Mouse (Mus musculus): Measurements from ENCODE around the gene Castor1. TPM values are rescaled to one million over a fixed set of nuclear protein-coding genes. Genes with fewer than 3 reads are reported as not detected.

The Castor1 gene
- polyA plus RNA-seq, 1 experiment from 2014 or later: 4.8 TPM

DNA sequence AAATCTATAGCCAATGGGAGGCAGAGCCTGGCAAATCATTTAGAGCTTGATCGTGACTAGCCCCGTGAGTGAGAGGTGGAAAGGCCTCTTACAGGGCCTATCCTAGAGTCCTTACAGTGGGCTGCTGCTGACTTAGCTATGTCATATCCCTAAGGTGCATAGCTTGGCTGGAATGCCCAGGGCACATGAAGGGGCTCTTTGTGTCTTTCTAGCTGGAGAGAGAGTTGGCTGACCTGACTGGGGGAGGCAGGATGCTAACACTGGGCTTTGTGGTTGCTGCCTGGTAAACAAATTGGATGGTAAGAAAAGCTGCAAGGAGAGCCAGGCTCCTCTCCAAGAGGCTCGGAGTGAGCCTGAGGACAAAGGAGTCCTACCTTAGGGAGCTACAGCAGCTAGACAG, 25.3 kb upstream of the Castor1 start:
- H3K4me1 ChIP-seq: peaks cover 34% of the 10 kb centered on the region

DNA sequence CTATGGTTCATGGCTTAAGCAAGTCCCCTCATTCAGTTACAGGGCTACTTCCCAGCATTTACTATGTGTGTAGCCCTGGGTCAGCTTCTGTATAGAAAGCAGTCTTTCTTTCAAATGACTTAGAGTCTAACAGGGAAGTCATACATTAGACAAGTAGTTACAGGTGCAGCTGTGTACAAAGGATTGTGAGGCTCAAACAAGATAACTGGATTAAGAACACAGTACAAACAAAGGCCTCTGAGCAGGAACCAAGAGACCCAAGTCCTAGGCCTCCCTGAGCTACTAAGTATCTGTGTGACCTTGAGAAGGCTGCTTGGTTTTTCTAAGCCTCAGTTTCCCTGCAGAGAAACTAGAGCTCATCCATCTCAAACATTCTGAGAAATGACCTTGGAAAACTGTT, 24.6 kb upstream of the Castor1 start:
- no peaks in the 10 kb centered on the region for H3K36me3 ChIP-seq

More for the DNA sequence above, 25.3 kb upstream of the Castor1 start:
- Histone ChIP-seq H3K9ac (no peak overlapping the region), H3K4me3 (replicated peaks) (no peak overlapping the region), H3K9me3 (no peaks in the 10 kb centered on the region), H3K36me3 (no peaks in the 10 kb centered on the region), H3K4me2 (0 out of 2 replicates have a peak overlapping the region, but pooled peaks have one; percentile 1), H3K27me3 (replicated peaks) (no peaks in the 10 kb centered on the region), H3K27ac (peak overlapping the region; percentile 69)
- ATAC-seq (ENCODE audit: insufficient read depth, low FRiP score, low read depth): no peak
- 75% methylated on average over 3 of the region's 3 CpGs for WGBS

DNA sequence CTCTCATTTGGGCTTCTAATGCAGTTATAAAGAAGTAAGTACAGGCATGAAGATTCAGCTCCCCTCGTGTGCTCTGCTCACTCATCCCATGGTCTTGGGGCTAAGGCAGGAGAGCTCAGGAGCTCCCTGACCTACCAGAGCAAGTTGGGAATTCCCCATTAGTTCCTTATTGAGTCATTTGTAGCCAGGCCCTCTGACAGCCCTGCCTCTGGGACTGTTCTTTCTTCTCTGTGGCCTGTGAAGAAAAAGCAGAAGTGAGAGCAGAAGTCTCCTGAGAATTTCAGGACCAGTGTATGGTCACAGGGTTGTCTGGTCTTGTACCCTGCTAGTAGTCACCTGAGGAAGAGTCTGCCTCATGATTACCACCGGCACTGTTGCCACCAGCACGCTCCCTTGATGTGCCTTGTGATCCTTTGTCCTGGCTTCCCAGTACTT, 22.4 kb upstream of the Castor1 start:
- Histone ChIP-seq H3K4me1 (peaks cover 20% of the 10 kb centered on the region), H3K4me3 (replicated peaks) (no peak overlapping the region), H3K9ac (no peak overlapping the region), H3K36me3 (no peaks in the 10 kb centered on the region), H3K4me2 (no peak overlapping the region), H3K9me3 (no peaks in the 10 kb centered on the region), H3K27me3 (replicated peaks) (no peaks in the 10 kb centered on the region), H3K27ac (no peak overlapping the region)
- no peak for ATAC-seq (ENCODE audit: insufficient read depth, low FRiP score, low read depth)
- 78% methylated on average over 3 of the region's 3 CpGs for WGBS

More for the DNA sequence above, 24.6 kb upstream of the Castor1 start:
- Histone ChIP-seq H3K4me1 (peaks cover 28% of the 10 kb centered on the region), H3K9ac (no peak overlapping the region), H3K27ac (peak overlapping the region; percentile 69), H3K4me3 (replicated peaks) (no peak overlapping the region), H3K4me2 (no peak overlapping the region), H3K27me3 (replicated peaks) (no peaks in the 10 kb centered on the region), H3K9me3 (no peaks in the 10 kb centered on the region)
- ATAC-seq (ENCODE audit: insufficient read depth, low FRiP score, low read depth): peak; percentile 62

DNA sequence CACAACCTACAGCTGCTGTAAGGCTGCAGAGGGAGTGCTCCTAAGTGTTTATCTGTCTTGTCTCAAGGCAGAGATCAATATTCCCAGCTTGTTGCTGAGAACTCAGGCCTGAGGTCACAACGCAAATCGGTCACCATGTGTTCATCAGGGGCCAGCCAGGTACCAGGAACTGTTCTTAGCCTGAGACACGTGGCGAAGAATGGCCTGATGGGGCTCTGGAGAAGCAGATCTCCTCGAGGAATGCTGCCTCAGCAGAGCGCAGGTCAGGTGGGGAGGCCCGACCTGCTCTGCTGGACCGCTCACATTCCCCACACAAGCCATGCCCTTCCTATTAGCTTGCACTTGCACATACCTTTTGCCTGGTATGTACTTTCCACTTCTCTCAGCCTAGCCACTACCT, 21.4 kb upstream of the Castor1 start:
- Histone ChIP-seq H3K4me1 (peaks cover 17% of the 10 kb centered on the region), H3K4me2 (no peak overlapping the region), H3K4me3 (replicated peaks) (no peak overlapping the region), H3K36me3 (no peaks in the 10 kb centered on the region), H3K9ac (no peak overlapping the region), H3K27ac (no peak overlapping the region), H3K27me3 (replicated peaks) (no peaks in the 10 kb centered on the region), H3K9me3 (no peaks in the 10 kb centered on the region)
- WGBS: 58% methylated on average over 8 of the region's 8 CpGs
- peak; percentile 48; the same call in 1 of the 2 replicates for ATAC-seq (ENCODE audit: insufficient read depth, low FRiP score, low read depth)

DNA sequence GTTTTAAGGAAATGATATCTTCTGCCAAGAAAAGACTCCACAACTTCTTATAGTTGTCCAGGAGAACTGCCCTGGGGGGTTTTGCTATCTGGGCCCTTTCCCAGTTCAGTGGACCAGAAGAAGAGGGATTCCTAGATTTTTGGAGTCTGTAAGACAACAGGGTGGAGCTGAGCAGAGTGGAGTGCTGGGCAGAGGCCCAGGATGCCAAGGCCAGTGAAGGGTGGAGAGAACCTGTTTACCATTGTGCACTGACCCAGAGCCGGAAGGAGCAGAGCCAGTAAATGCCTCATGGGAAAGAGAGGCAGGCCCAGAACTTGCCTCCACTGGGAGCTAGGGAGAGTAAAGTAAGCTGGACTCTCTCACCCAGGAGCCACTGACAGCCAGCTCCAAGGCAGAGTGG, 20.3 kb upstream of the Castor1 start:
- Histone ChIP-seq H3K27me3 (replicated peaks) (no peaks in the 10 kb centered on the region), H3K4me2 (no peak overlapping the region), H3K4me1 (peaks cover 10% of the 10 kb centered on the region; the same call in 1 of the 2 replicates), H3K4me3 (replicated peaks) (no peak overlapping the region), H3K36me3 (no peaks in the 10 kb centered on the region), H3K9me3 (no peaks in the 10 kb centered on the region), H3K9ac (no peak overlapping the region), H3K27ac (0 out of 2 replicates have a peak overlapping the region, but pooled peaks have one; percentile 8)
- WGBS: 78% methylated on average over 1 of the region's 1 CpGs
- ATAC-seq (ENCODE audit: insufficient read depth, low FRiP score, low read depth): no peak

DNA sequence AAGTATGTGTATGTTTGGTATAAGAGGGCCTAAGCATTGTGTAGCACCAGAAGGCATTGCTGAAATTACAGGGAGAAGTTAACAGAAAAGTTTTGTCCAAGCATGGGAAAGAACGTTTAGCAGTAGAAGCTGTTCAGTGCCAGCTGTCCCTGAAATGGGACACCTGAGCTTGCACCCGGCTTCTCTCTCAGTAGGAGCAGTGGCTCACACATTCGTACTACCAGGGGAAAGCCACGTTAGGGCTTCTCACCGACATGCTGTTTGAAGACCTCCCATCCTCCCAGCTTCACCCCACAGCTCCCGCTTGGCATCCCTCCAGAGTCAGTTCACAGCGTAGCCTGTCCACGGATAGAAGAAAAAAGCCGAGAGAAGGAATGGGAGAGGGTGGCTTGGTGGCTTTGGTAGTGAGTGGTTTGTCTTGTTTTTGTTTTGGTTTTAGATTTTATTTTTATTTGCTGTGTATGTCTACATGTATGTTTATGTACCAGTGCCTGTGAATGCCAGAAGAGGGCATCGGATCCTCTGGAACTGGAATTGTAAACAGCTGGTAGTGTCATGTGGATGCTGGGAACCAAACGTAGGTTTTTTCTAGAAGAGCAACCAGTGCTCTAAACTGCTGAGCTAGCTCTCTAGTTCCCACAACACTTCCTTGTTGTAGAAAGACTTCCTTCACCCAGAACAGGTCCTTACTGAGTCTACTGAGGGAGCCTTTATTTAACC, 15.9 kb upstream of the Castor1 start:
- WGBS: 59% methylated on average over 11 of the region's 11 CpGs
- no peak overlapping the region for H3K4me3 ChIP-seq (replicated peaks)
- H3K4me2 ChIP-seq: no peak overlapping the region
- H3K27me3 ChIP-seq (replicated peaks): no peaks in the 10 kb centered on the region
- H3K36me3 ChIP-seq: peaks cover 8% of the 10 kb centered on the region
- no peak for ATAC-seq (ENCODE audit: insufficient read depth, low FRiP score, low read depth)
- peaks cover 5% of the 10 kb centered on the region; the same call in 1 of the 2 replicates for H3K4me1 ChIP-seq
- H3K9ac ChIP-seq: no peak overlapping the region
- no peak overlapping the region for H3K27ac ChIP-seq
- no peaks in the 10 kb centered on the region for H3K9me3 ChIP-seq

DNA sequence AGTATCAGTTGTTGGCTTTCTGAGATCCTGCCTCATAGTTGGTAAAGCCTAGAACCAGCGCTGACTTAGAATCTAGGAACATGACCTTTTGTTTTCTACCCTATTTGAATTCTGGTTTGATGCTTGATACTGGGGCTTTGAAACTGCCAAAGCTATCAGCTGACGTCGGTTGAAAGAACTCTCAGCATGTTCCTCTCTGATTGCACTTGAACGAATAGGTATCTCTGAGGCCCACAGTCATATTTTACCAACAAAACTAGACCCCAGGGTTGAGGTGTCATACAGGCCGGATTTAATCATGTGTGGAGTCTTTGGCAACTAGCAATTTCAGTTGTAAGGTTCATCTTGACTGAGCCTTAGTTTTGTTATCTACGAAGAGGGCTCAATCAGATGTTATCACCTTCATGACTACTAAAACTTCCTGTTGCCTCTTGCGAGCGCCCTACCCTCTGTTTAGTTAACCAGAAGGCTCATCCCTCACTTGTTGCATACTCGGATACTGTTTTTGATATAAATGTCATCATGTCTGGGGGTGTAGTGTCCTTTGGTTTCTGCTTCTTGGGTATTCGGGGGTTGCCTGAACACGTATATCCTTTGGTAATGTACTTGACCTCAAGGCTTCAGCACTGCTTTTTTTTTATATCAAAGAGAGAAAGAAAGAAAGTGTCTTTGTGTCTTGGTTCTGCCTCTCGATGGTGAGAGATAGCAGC, 14.9 kb upstream of the Castor1 start:
- H3K27ac ChIP-seq: peak overlapping the region; percentile 61
- 82% methylated on average over 12 of the region's 12 CpGs for WGBS
- H3K9me3 ChIP-seq: no peaks in the 10 kb centered on the region
- peaks cover 17% of the 10 kb centered on the region for H3K36me3 ChIP-seq
- no peak overlapping the region for H3K4me2 ChIP-seq
- no peaks in the 10 kb centered on the region for H3K27me3 ChIP-seq (replicated peaks)
- H3K4me3 ChIP-seq (replicated peaks): no peak overlapping the region
- no peak for ATAC-seq (ENCODE audit: insufficient read depth, low FRiP score, low read depth)
- H3K4me1 ChIP-seq: peaks cover 3% of the 10 kb centered on the region; the same call in 1 of the 2 replicates
- H3K9ac ChIP-seq: no peak overlapping the region

DNA sequence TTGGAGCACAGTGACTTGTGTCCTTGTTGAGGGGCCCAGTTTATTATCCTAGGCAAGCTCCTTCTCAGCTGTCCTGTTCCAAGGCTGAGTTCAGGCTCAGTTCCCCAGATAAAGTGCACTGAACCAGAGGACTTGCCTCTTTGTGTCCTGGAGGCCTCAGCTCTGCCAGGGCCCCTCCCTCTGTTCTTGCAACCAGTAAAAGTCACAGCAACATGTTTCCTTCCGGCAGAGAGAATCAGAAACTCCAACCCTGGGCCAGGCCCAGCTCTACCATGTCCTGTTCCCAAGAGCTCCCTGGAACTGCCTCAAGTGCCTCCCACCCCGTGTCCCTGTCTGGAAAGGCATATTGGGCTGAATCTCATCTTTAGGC, 14.3 kb upstream of the Castor1 start:
- Histone ChIP-seq H3K4me1 (peaks cover 3% of the 10 kb centered on the region; the same call in 1 of the 2 replicates), H3K4me3 (replicated peaks) (no peak overlapping the region), H3K9ac (no peak overlapping the region), H3K4me2 (no peak overlapping the region), H3K27ac (peak overlapping the region; percentile 61), H3K36me3 (peaks cover 22% of the 10 kb centered on the region), H3K27me3 (replicated peaks) (no peaks in the 10 kb centered on the region), H3K9me3 (no peaks in the 10 kb centered on the region)
- WGBS: 31% methylated on average over 2 of the region's 2 CpGs
- ATAC-seq (ENCODE audit: insufficient read depth, low FRiP score, low read depth): peak; percentile 56; the same call in 1 of the 2 replicates

DNA sequence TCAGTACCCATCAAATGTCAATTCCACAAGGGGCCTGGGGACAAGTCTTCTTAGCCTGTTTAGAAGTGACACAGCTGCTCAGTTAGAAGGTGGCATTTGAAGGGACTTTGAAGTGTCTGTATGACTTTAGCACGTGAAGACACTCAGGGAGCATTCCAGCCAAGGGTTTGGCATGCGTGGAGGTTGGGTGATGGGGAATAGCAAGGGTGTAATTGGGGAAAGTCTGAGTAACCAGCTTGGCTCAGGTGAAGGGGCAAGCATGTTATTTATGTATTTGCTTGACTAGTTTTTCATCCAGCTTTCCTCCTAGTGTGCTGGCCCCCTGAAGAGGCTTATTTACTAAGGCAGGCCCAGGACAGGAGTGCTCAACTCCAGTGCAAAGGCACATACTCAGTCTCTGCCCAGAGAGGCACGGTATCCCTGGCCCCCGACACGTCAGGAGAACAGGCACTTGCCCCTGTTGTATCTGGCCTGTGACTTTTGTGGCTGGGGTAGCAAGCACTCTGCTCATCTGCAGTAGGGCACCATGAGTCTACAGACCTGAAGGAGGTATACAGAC, 12.8 kb upstream of the Castor1 start:
- WGBS: 78% methylated on average over 5 of the region's 5 CpGs
- H3K4me2 ChIP-seq: no peak overlapping the region
- H3K4me1 ChIP-seq: peaks cover 3% of the 10 kb centered on the region; the same call in 1 of the 2 replicates
- H3K36me3 ChIP-seq: peaks cover 22% of the 10 kb centered on the region
- H3K9ac ChIP-seq: no peak overlapping the region
- H3K9me3 ChIP-seq: no peaks in the 10 kb centered on the region
- ATAC-seq (ENCODE audit: insufficient read depth, low FRiP score, low read depth): no peak
- no peaks in the 10 kb centered on the region for H3K27me3 ChIP-seq (replicated peaks)
- no peak overlapping the region for H3K27ac ChIP-seq
- H3K4me3 ChIP-seq (replicated peaks): no peak overlapping the region

DNA sequence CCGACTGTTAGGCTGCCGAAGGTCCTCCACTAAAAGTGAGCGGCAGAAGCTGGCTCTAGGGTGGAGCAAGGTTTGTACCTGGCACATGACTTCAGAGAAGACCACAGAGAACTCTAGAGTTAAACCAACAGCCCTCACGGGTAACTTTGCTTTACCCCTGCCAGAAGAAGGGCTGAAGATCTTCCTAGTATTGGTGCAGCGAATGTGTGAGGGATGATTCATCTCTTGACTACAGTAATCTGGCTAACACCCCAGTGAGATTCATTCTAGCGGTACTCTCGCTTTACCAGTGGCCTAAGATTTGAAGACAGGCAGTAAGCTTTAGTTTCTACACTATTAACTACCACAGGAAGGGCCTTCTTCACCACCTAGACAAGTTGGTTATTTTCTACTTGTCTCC, 12.1 kb upstream of the Castor1 start:
- Histone ChIP-seq H3K36me3 (peaks cover 27% of the 10 kb centered on the region), H3K27me3 (replicated peaks) (no peaks in the 10 kb centered on the region), H3K4me3 (replicated peaks) (no peak overlapping the region), H3K27ac (no peak overlapping the region), H3K4me2 (no peak overlapping the region), H3K9ac (no peak overlapping the region), H3K4me1 (peaks cover 3% of the 10 kb centered on the region; the same call in 1 of the 2 replicates), H3K9me3 (no peaks in the 10 kb centered on the region)
- no peak for ATAC-seq (ENCODE audit: insufficient read depth, low FRiP score, low read depth)
- WGBS: 84% methylated on average over 7 of the region's 7 CpGs

DNA sequence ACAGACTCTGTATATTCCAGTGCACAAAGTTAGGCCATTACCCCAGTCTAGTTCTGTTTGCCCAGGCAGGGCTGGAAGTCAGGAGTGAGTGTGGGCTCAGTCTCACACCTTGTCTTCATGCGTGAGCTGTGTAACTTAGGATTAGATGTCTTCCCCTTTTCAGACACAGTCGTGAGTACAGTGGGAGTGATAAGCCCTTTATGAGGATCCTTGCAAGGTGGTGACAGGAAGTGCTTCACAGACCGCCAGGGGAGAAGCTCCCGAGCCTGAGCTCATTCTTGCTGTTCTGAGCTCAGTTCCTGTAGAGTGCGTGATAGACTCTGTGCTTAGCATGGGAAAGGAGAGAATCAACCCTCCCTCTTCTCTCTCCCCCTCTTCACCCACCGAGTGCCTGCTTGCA, 11.5 kb upstream of the Castor1 start:
- no peak overlapping the region for H3K9ac ChIP-seq
- H3K4me3 ChIP-seq (replicated peaks): no peak overlapping the region
- H3K27ac ChIP-seq: no peak overlapping the region
- H3K9me3 ChIP-seq: no peaks in the 10 kb centered on the region
- 65% methylated on average over 6 of the region's 6 CpGs for WGBS
- H3K27me3 ChIP-seq (replicated peaks): no peaks in the 10 kb centered on the region
- H3K4me2 ChIP-seq: no peak overlapping the region
- peaks cover 3% of the 10 kb centered on the region; the same call in 1 of the 2 replicates for H3K4me1 ChIP-seq
- peaks cover 27% of the 10 kb centered on the region for H3K36me3 ChIP-seq
- no peak for ATAC-seq (ENCODE audit: insufficient read depth, low FRiP score, low read depth)

DNA sequence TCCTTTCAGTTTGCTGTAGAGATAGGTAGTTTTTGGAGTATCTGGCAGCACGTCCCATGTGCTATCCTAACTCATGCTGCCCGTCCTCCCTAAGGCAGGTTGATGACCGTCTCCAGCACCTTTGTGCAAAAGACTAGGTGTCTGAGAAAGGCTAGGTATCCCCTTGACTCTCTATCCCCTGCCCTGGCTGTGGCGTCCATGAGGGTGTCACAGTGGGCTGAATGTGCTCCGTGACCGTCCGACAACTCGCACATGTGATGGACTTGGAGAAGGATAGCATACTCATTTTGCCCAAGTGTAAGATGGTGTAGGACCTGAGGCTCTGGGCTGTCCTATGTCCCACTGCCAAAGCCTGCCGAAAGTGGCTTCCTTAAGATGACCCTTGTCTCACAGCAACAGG, 10.4 kb upstream of the Castor1 start:
- Histone ChIP-seq H3K36me3 (peaks cover 33% of the 10 kb centered on the region), H3K4me2 (no peak overlapping the region), H3K9me3 (no peaks in the 10 kb centered on the region), H3K4me3 (replicated peaks) (no peak overlapping the region), H3K27me3 (replicated peaks) (no peaks in the 10 kb centered on the region), H3K9ac (no peak overlapping the region), H3K4me1 (no peaks in the 10 kb centered on the region), H3K27ac (no peak overlapping the region)
- WGBS: 87% methylated on average over 9 of the region's 9 CpGs
- no peak for ATAC-seq (ENCODE audit: insufficient read depth, low FRiP score, low read depth)

All from stomach, embryonic 15.5 days (tissue).